Mouse (Mus musculus) Patski (cell line): ENCODE results near the gene Ephx3. TPM values are rescaled to one million over a fixed set of nuclear protein-coding genes. Genes with fewer than 3 reads are reported as not detected.

Experiments used
- ATAC-seq: fragments of 100-300 bp; one replicate; pipeline ENCODE4 v1.8.0; 2021
- CTCF ChIA-PET: fragments of 350-600 bp; sonication (Branson Sonifier 250); formaldehyde crosslinking; loops from one replicate; lab custom pipeline; 2022; ENCODE audit warnings: inconsistent platforms; lab: Charles Lee
- POLR2A ChIA-PET: fragments of 350-600 bp; sonication (Branson Sonifier 250); formaldehyde crosslinking; loops from one replicate; lab custom pipeline; 2022; ENCODE audit warnings: antibody characterized with exemption, inconsistent platforms; lab: Charles Lee
- DNase-seq: peaks from one replicate; pipeline ENCODE4 v3.0.0-alpha.2; 2011; ENCODE audit warnings: low read depth, low spot score
- H3K27me3 ChIP-seq: fragments of 371-371 bp; one replicate; pipeline ENCODE4 v1.5.1; 2021
- CTCF ChIP-seq: fragments of 100-300 bp; IDR thresholded peaks from one replicate; pipeline ENCODE4 v1.5.1; 2021
- in situ Hi-C: fragments of 300-500 bp; cut with MboI; formaldehyde crosslinking; loops from 3 replicates; pipeline ENCODE4 v1.11.1; 2018; ENCODE audit warnings: low pct_unique_long_range_greater_than_20kb, mixed read lengths
- polyA plus RNA-seq: library from polyadenylated mRNA; unstranded; gene quantifications from one replicate; pipeline ENCODE4 v1.2.3, GENCODE M21; 2021

Gene Ephx3
- polyA plus RNA-seq, 1 experiment from 2014 or later, result 0.18 TPM

- DNase-seq (no peak), ATAC-seq (no peak)
- no peak for TF ChIP-seq CTCF
- in situ Hi-C loops, result no loop called here
- no peaks in the 10 kb centered on the region for H3K27me3 ChIP-seq
- ChIA-PET POLR2A (no interaction called here), CTCF (interaction anchor here (0.7 to 2.0 kb wide), 3 partner anchors 12 to 30 kb away, joined by 3 to 6 read pairs (median 4); no protein-coding TSS in a partner anchor)
Measured at GRCm38 (mm10) chr17:32207586-32208245, 18.4 kb upstream of the Ephx3 start.

GRCm38 (mm10) chr17:32205345-32205744 is 16.0 kb upstream of the Ephx3 start:
- no peaks in the 10 kb centered on the region for H3K27me3 ChIP-seq
- ChIA-PET CTCF (no interaction called here), POLR2A (interaction anchor here (0.7 kb wide), 1 partner anchor 74 kb away, joined by 6 read pairs; no protein-coding TSS in a partner anchor)
- in situ Hi-C loops, result no loop called here
- no peak for ATAC-seq
- TF ChIP-seq CTCF, result no peak
- DNase-seq, result no peak

DNA sequence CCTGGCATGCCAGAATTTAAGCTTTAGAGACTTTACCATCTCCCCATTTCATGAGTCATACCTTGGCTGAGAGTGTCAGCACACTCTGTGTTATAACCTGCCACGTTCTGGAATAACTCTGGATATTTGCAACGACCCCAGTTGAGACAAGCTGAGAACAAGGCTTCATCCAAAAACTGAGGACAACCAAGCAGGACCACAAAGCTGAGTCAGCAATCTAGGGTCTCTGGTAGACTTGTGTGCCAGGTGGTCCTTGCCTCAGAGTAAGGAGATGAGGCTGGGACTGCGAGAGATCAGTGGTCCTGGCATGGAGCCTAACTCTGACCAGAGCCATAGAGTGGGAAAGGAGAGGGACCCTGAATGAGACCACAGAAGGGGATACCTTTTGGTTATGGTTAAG is 13.6 kb upstream of the Ephx3 start:
- no peak for TF ChIP-seq CTCF
- ATAC-seq (no peak), DNase-seq (no peak)
- CTCF ChIA-PET, result no interaction called here
- H3K27me3 ChIP-seq, result no peaks in the 10 kb centered on the region
- in situ Hi-C loops, result no loop called here
- POLR2A ChIA-PET, result no interaction called here

DNA sequence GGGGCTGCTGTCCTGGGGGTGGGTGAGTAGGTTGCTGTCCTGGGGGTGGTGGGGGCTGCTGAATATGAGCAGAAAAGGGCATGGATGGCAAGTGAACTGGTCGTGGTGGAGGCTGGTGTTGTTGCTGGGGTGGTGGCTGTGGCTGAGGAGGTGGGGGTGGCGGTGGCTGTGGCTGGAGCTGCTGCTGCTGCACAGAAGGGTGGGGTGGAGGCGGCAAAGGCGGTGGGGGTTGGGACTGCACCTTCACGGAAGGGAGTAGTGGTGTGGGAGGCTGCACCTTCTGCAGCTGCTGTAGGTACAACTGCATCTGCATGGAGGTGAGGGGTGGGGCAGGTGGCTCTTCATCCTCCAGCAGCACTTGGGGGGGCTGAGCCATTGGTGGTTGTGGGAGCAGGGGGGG is 11.7 kb upstream of the Ephx3 start:
- no peak for TF ChIP-seq CTCF
- ChIA-PET POLR2A (no interaction called here), CTCF (no interaction called here)
- no peaks in the 10 kb centered on the region for H3K27me3 ChIP-seq
- in situ Hi-C loops, result no loop called here
- no peak for DNase-seq
- no peak for ATAC-seq

DNA sequence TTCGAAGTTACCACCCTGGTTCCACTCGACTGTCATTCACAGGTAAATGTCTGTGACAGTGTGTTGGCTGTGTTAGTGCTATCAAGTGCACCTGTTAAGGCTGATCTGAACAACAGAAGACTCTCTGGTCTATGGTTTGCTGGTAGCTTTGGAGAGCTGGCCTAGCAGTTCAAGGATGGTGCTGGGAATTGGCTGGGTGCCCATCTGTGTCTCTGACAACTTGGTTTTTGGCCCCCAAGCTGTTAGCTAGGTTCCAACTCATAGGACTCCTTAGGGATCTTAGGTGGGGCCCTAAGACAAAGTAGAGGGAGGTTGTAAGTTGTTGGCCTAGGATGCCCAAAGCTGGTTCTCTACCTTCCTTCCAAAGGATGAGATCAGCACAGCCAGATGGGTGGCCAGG is 10.4 kb upstream of the Ephx3 start:
- POLR2A ChIA-PET, result no interaction called here
- H3K27me3 ChIP-seq, result no peaks in the 10 kb centered on the region
- CTCF ChIA-PET, result interaction anchor here (0.7 to 1.3 kb wide), 3 partner anchors 11 to 38 kb away, joined by 3 to 4 read pairs (median 4); no protein-coding TSS in a partner anchor
- no peak for DNase-seq
- in situ Hi-C loops, result no loop called here
- TF ChIP-seq CTCF, result no peak
- no peak for ATAC-seq

DNA sequence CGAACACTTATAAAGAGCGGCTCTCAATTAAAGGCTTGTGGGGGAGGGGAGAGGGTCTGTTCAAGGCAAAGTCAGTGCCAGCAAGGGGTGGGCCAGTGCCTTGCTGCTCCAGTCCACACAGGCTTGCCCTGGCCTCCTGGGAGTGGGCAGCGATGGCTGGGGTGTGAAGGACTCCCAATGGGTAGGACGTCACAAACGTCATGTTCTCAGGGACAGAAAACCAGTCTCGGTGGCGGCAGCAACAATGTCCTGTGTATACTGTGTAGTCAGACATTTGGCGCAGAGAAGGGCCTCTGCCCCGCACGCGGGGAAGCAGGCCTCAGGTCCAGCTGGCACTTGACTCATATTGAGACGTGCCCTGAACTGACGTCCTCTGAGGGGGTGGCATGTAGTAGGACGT is 7.8 kb upstream of the Ephx3 start:
- in situ Hi-C loops, result no loop called here
- ChIA-PET CTCF (no interaction called here), POLR2A (no interaction called here)
- no peak for TF ChIP-seq CTCF
- ATAC-seq (no peak), DNase-seq (no peak)
- no peaks in the 10 kb centered on the region for H3K27me3 ChIP-seq

- no peak for ATAC-seq
- H3K27me3 ChIP-seq, result no peaks in the 10 kb centered on the region
- DNase-seq, result no peak
- in situ Hi-C loops, result no loop called here
- ChIA-PET CTCF (interaction anchor here (1.2 kb wide), 1 partner anchor 13 kb away, joined by 6 read pairs; no protein-coding TSS in a partner anchor), POLR2A (interaction anchor here (0.6 kb wide), 1 partner anchor 20 kb away, joined by 7 read pairs; no protein-coding TSS in a partner anchor)
- no peak for TF ChIP-seq CTCF
Measured at GRCm38 (mm10) chr17:32195725-32196124, 6.4 kb upstream of the Ephx3 start.

GRCm38 (mm10) chr17:32193010-32193409 is 3.7 kb upstream of the Ephx3 start:
- ATAC-seq (no peak), DNase-seq (no peak)
- in situ Hi-C loops, result no loop called here
- H3K27me3 ChIP-seq, result no peaks in the 10 kb centered on the region
- POLR2A ChIA-PET, result no interaction called here
- no peak for TF ChIP-seq CTCF
- CTCF ChIA-PET, result no interaction called here

- CTCF ChIA-PET, result no interaction called here
- POLR2A ChIA-PET, result no interaction called here
- no peaks in the 10 kb centered on the region for H3K27me3 ChIP-seq
- DNase-seq (no peak), ATAC-seq (no peak)
- in situ Hi-C loops, result no loop called here
- no peak for TF ChIP-seq CTCF
Measured at GRCm38 (mm10) chr17:32189850-32190249, 501 bp upstream of the Ephx3 start.

DNA sequence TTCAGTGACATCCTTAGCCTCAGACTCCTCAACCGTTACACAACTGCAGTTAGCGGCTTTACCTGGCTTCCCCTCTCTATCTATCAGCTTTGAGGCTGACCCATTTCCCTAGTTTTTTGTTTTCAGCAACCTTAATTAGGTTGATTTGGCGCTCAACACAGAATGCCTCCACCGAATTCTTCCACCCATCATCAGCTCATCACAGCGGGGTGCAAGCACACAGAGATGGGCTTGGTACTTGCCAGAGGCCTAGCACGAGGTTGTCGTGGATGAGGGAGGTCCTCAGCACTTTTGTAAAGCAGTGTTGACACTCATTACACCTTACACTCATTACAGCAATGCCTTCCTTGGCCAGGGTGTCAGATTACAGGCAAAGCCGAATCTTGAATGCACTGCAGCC is 6.3 kb downstream of the Ephx3 start:
- no peak for DNase-seq
- CTCF ChIA-PET, result no interaction called here
- POLR2A ChIA-PET, result no interaction called here
- in situ Hi-C loops, result no loop called here
- no peak for TF ChIP-seq CTCF
- no peaks in the 10 kb centered on the region for H3K27me3 ChIP-seq
- ATAC-seq, result no peak

- ATAC-seq (no peak), DNase-seq (no peak)
- ChIA-PET CTCF (no interaction called here), POLR2A (no interaction called here)
- no peak for TF ChIP-seq CTCF
- no peaks in the 10 kb centered on the region for H3K27me3 ChIP-seq
- in situ Hi-C loops, result no loop called here
Measured at GRCm38 (mm10) chr17:32179621-32180491, 9.5 kb downstream of the Ephx3 start.
